Mouse (Mus musculus): ENCODE measurements around the gene Tent5a. TPM values are rescaled to one million over a fixed set of nuclear protein-coding genes. Genes with fewer than 3 reads are reported as not detected.
A peak's percentile ranks its signal among the peaks of the same experiment; 100 is the strongest.

Gene Tent5a
- polyA plus RNA-seq, 1 experiment from 2014 or later, result 6.0 TPM

GRCm38 (mm10) chr9:85320167-85320951 lies 6.8 kb downstream of the Tent5a start:
- DNase-seq (ENCODE audit: low spot score, missing footprints), result no peak
- no peak overlapping the region for H3K4me2 ChIP-seq
- no peak overlapping the region for H3K27ac ChIP-seq (ENCODE audit: low read depth, low read length)
- no peaks in the 10 kb centered on the region for H3K4me1 ChIP-seq (ENCODE audit: control insufficient read depth, insufficient read depth, low read length)
- no peaks in the 10 kb centered on the region for H3K36me3 ChIP-seq (ENCODE audit: control insufficient read depth, insufficient read depth, low read length)
- 67% methylated on average over 8 of the region's 8 CpGs for WGBS
- H3K4me3 ChIP-seq (ENCODE audit: low read depth, low read length), result no peak overlapping the region
- H3K27me3 ChIP-seq (ENCODE audit: control insufficient read depth, insufficient read depth, low read length), result no peaks in the 10 kb centered on the region; the same call in 1 of the 2 replicates
- no peaks in the 10 kb centered on the region for H3K9me3 ChIP-seq (ENCODE audit: control insufficient read depth, low read length)
- no peak overlapping the region for H3K9ac ChIP-seq (ENCODE audit: low read length)
- peak; percentile 74 for ATAC-seq (ENCODE audit: low FRiP score)

GRCm38 (mm10) chr9:85316122-85316521 lies 11.0 kb downstream of the Tent5a start:
- H3K9me3 ChIP-seq (ENCODE audit: control insufficient read depth, low read length), result no peaks in the 10 kb centered on the region
- no peaks in the 10 kb centered on the region for H3K36me3 ChIP-seq (ENCODE audit: control insufficient read depth, insufficient read depth, low read length)
- H3K9ac ChIP-seq (ENCODE audit: low read length), result no peak overlapping the region
- H3K4me2 ChIP-seq, result no peak overlapping the region
- H3K4me1 ChIP-seq (ENCODE audit: control insufficient read depth, insufficient read depth, low read length), result no peaks in the 10 kb centered on the region
- H3K4me3 ChIP-seq (ENCODE audit: low read depth, low read length), result no peak overlapping the region
- no peak overlapping the region for H3K27ac ChIP-seq (ENCODE audit: low read depth, low read length)
- DNase-seq (ENCODE audit: low spot score, missing footprints) (no peak), ATAC-seq (ENCODE audit: low FRiP score) (no peak)
- WGBS, result 59% methylated on average over 1 of the region's 1 CpGs
- H3K27me3 ChIP-seq (ENCODE audit: control insufficient read depth, insufficient read depth, low read length), result no peaks in the 10 kb centered on the region

DNA sequence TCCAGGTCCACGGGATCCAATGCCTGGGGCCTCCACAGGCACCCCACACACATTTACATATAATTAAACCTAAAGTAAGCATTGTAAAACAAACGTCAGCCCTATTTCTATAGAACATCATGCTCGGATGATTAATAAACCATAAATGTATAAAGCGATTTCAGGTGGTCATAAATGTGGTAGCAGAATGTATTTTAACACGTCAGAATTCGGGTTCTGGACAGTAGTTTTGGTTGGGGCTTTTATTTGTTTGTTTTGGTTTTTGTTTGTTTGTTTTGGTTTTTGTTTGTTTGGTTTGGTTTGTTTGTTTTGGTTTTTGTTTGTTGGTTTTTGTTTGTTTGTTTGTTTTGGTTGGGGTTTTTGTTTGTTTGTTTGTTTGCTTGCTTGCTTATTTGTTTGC lies 14.7 kb downstream of the Tent5a start, which contains the start of gene Gm11114:
Gene Gm11114 (plus strand): TSS at position 301 of the 400 bp plus-strand sequence.
- Histone ChIP-seq H3K9me3 (ENCODE audit: control insufficient read depth, low read length) (no peaks in the 10 kb centered on the region), H3K27me3 (ENCODE audit: control insufficient read depth, insufficient read depth, low read length) (no peaks in the 10 kb centered on the region), H3K36me3 (ENCODE audit: control insufficient read depth, insufficient read depth, low read length) (no peaks in the 10 kb centered on the region), H3K9ac (ENCODE audit: low read length) (no peak within 1 kb of the TSS), H3K4me1 (ENCODE audit: control insufficient read depth, insufficient read depth, low read length) (no peaks in the 10 kb centered on the region), H3K4me3 (ENCODE audit: low read depth, low read length) (no peak within 1 kb of the TSS), H3K4me2 (no peak within 1 kb of the TSS), H3K27ac (ENCODE audit: low read depth, low read length) (no peak within 1 kb of the TSS)
- DNase-seq (ENCODE audit: low spot score, missing footprints), result peak; percentile 41
- 85% methylated on average over 6 of the region's 6 CpGs for WGBS
- ATAC-seq (ENCODE audit: low FRiP score), result no peak

- no peaks in the 10 kb centered on the region for H3K4me1 ChIP-seq (ENCODE audit: control insufficient read depth, insufficient read depth, low read length)
- H3K4me2 ChIP-seq, result no peak overlapping the region
- H3K9me3 ChIP-seq (ENCODE audit: control insufficient read depth, low read length), result no peaks in the 10 kb centered on the region
- H3K27me3 ChIP-seq (ENCODE audit: control insufficient read depth, insufficient read depth, low read length), result no peaks in the 10 kb centered on the region
- no peak overlapping the region for H3K9ac ChIP-seq (ENCODE audit: low read length)
- WGBS, result 96% methylated on average over 3 of the region's 3 CpGs
- H3K4me3 ChIP-seq (ENCODE audit: low read depth, low read length), result no peak overlapping the region
- no peak overlapping the region for H3K27ac ChIP-seq (ENCODE audit: low read depth, low read length)
- ATAC-seq (ENCODE audit: low FRiP score) (no peak), DNase-seq (ENCODE audit: low spot score, missing footprints) (no peak)
- H3K36me3 ChIP-seq (ENCODE audit: control insufficient read depth, insufficient read depth, low read length), result no peaks in the 10 kb centered on the region
Observed at GRCm38 (mm10) chr9:85303378-85303777, 23.8 kb downstream of the Tent5a start.

- Histone ChIP-seq H3K9me3 (ENCODE audit: control insufficient read depth, low read length) (no peaks in the 10 kb centered on the region), H3K27ac (ENCODE audit: low read depth, low read length) (no peak overlapping the region), H3K36me3 (ENCODE audit: control insufficient read depth, insufficient read depth, low read length) (no peaks in the 10 kb centered on the region), H3K9ac (ENCODE audit: low read length) (no peak overlapping the region), H3K4me1 (ENCODE audit: control insufficient read depth, insufficient read depth, low read length) (no peaks in the 10 kb centered on the region), H3K4me2 (no peak overlapping the region), H3K4me3 (ENCODE audit: low read depth, low read length) (no peak overlapping the region), H3K27me3 (ENCODE audit: control insufficient read depth, insufficient read depth, low read length) (no peaks in the 10 kb centered on the region)
- no peak for ATAC-seq (ENCODE audit: low FRiP score)
- DNase-seq (ENCODE audit: low spot score, missing footprints), result no peak
- WGBS, result 87% methylated on average over 4 of the region's 4 CpGs
Observed at GRCm38 (mm10) chr9:85302849-85303248, 24.3 kb downstream of the Tent5a start.

DNA sequence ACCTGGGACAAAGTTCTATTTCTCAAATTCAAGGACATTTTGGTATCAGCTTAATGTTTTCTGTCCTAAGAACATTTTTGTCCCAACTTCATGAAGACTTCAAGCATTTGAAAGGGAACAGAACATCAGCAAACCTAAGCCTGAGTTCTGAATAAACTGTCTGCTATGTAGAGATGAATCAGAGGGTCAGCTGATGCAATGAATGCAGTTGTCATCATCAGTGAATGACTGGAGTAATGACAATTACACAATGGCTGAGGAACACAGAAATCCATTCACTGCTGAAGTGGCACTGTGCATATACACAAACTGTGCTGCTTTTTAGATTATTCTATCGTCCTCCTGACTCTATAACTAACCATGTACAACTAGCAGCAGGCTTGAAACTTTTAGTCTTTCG lies 53.0 kb downstream of the Tent5a start:
- Histone ChIP-seq H3K27me3 (ENCODE audit: control insufficient read depth, insufficient read depth, low read length) (no peaks in the 10 kb centered on the region), H3K4me1 (ENCODE audit: control insufficient read depth, insufficient read depth, low read length) (no peaks in the 10 kb centered on the region), H3K36me3 (ENCODE audit: control insufficient read depth, insufficient read depth, low read length) (no peaks in the 10 kb centered on the region), H3K9me3 (ENCODE audit: control insufficient read depth, low read length) (no peaks in the 10 kb centered on the region), H3K27ac (ENCODE audit: low read depth, low read length) (no peak overlapping the region), H3K9ac (ENCODE audit: low read length) (no peak overlapping the region), H3K4me3 (ENCODE audit: low read depth, low read length) (no peak overlapping the region), H3K4me2 (no peak overlapping the region)
- ATAC-seq (ENCODE audit: low FRiP score), result no peak
- no peak for DNase-seq (ENCODE audit: low spot score, missing footprints)
- WGBS, result 79% methylated on average over 2 of the region's 2 CpGs

Other genes with a start within 250 kb of the Tent5a start
- gene Gm11114, start 14.6 kb downstream of the Tent5a start, polyA plus RNA-seq (2014; fragmentation: Nextera tagmentation; extraction: Ambion mirVana), result not detected in 2 replicates